Mouse (Mus musculus) left cerebral cortex, postnatal 14 days (tissue): ENCODE data around the gene Gpr26. TPM values are rescaled to one million over a fixed set of nuclear protein-coding genes. Genes with fewer than 3 reads are reported as not detected.

Experiments used
- DNase-seq, 2 experiments: peaks; one replicate each; pipeline ENCODE4 v3.0.0; 2021 to 2022; ENCODE audit warnings: low spot score in 2 of 2, mixed read lengths in 1 of 2
- intact Hi-C: fragments of 180-260 bp; cut with DNase I; formaldehyde crosslinking; loops from one replicate; pipeline ENCODE4 v1.15.1; 2025
- long read RNA-seq, 2 experiments: library from polyadenylated mRNA; stranded (forward); transcript quantifications; one replicate each; pipeline ENCODE4 v2.0.0; 2021
- total RNA-seq, 2 experiments: library from RNA; stranded (reverse); gene quantifications; 2 replicates each; pipeline ENCODE4 v1.2.3; 2021

Gpr26 gene
- total RNA-seq, result 100 to 1,000 TPM; 110 to 119 TPM
- long read RNA-seq, experiment 1, full-length matches to known transcripts, result 12 of 31 reads
- long read RNA-seq, experiment 1, partial matches to known transcripts, result 0 of 31 reads
- long read RNA-seq, experiment 1, other reads (novel, unspliced or antisense), result 19 of 31 reads
- long read RNA-seq, experiment 2, full-length matches to known transcripts, result 23 of 43 reads
- long read RNA-seq, experiment 2, partial matches to known transcripts, result 1 of 43 reads
- long read RNA-seq, experiment 2, other reads (novel, unspliced or antisense), result 19 of 43 reads

DNA sequence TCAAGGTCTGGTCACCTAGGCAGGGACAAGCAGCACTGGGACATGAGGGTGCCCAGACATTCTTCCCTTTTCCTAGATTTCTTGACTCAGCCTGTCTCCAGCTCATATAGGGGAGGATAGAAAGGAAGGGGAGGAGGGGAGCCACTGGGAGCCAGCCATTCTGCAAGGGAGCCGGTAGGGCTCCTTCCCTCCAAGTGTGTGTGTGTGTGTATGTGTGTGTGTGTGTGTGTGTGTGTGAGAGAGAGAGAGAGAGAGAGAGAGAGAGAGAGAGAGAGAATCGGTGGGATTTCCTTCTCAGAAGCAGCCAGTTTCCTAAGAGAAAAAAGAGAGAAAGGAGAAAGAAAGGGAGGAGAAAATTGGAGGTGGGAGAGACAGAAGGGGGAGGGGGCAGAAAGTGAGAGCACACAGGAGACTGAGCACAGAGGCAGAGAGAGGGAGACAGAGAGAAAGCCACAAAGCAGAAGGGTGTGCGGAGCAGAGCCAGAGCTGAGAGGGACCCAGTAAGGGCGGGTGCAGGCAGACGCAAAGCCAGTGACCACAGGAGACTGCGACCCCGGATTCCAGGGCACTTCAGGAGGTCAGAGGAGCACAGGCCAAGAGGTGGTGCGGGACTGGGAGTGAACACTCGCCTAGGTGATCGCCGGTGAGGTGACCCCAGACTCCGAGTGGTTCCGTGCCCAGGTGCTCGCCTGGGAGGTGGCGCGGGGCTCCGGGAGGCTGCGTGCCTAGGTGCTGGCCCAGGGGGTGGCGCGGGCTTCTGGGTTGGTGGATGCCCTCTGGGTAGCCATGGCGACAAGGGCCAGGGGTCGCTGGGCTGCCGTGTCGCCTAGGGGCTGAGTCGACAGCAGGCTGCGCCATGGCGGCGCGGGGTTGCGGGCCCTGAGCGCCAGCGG is at the start of gene Gpr26:
Gpr26 (plus strand) TSS at position 438 of the 893 bp plus-strand sequence.
- DNase-seq, result peak; percentile 69 to 72
- intact Hi-C loops, result loop anchor here (5.0 kb wide), 2 partner anchors 59 to 246 kb away; no protein-coding TSS in a partner anchor

- no peak for DNase-seq
- intact Hi-C loops, result no loop called here
Measured at GRCm38 (mm10) chr7:131917384-131917783, 48.9 kb upstream of the Gpr26 start.

GRCm38 (mm10) chr7:131927288-131928050 is 38.8 kb upstream of the Gpr26 start:
- intact Hi-C loops, result no loop called here
- peak in 1 of 2 experiments; percentile 28 for DNase-seq

GRCm38 (mm10) chr7:131937611-131938010 is 28.6 kb upstream of the Gpr26 start:
- no peak for DNase-seq
- intact Hi-C loops, result no loop called here

DNA sequence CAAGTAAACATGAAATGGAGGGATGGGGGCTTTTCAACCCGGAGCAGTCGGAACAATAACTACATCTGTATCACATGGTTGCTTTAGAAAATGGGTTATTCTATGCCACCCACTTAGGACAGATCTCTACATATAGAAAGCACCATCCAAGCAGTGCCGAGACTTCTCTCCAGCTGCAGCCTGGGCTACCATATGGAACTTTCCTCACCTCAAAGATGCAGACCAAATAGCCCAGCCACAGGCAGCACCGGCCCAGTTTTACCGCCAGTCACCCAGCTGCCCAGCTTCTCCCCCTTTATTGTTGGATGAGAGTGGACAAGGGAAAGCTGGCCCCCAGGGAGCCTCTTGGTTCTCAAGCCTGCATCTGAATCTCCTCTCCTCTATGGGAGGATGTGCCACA is 15.1 kb upstream of the Gpr26 start:
- no peak for DNase-seq
- intact Hi-C loops, result no loop called here

- intact Hi-C loops, result no loop called here
Measured at GRCm38 (mm10) chr7:131953402-131953801, 12.9 kb upstream of the Gpr26 start.

DNA sequence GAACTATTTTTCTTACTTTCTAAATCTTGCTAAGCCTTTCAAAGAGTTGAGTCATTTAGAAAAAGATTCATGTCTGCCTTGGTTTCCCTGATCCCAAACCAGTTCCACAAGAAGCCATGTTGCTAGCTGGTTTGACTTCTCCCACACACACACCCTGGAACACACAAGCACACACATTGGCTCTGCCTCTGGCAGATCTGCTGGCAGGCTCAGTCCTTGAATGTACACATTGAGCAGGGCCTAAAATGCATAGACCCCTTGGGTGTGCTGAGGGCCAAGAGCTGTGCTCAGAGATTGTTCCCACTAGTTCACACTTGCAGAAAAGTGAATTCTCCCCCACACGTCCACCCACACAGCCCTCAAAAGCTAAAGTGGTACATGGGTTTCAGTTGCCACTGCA is 7.6 kb upstream of the Gpr26 start:
- DNase-seq, result no peak
- intact Hi-C loops, result no loop called here

More at GRCm38 (mm10) chr7:131953402-131953801, 12.9 kb upstream of the Gpr26 start:
- no peak for DNase-seq

DNA sequence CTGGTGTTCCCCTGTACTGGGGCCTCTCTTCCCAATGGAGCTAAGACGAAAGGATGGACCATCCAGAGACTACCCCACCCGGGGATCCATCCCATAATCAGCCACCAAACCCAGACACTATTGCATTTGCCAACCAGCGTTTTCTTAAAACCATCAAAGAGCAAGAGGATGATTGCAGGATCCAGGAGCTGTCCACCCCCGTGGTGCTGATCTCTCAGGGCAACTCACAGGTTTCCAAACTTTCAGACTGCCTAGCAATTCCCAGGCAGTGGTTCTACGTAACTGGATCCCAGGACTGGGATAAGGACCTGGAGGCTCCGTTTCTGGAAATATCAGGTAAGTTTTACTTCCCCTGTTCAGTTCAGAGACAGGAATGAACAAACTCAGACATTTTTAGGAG is 5.7 kb upstream of the Gpr26 start:
- DNase-seq, result no peak
- intact Hi-C loops, result no loop called here

GRCm38 (mm10) chr7:131966916-131967494 is 745 bp downstream of the Gpr26 start:
- DNase-seq, result peak; percentile 40 to 47
- intact Hi-C loops, result loop anchor here (5.0 kb wide), 2 partner anchors 60 to 245 kb away; no protein-coding TSS in a partner anchor

DNA sequence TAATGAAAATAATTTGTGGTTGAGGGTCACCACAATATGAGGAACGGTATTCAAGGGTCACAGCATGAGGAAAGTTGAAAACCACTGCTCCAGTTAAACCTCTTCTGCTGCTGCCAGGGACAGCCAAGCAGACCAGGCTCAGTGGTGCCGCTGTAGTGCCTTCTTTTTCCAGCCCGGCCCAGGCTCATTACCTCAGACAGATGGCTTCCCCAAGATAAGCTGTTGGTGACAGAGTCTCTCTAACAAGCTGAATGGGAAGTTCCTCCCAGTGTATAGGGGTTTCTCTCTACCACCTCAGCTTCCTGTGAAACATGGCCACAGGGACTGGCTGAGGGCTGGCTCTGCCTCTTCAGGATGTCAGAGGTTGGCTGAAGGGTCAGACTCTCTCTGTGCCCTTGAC is 4.0 kb downstream of the Gpr26 start:
- no peak for DNase-seq

DNA sequence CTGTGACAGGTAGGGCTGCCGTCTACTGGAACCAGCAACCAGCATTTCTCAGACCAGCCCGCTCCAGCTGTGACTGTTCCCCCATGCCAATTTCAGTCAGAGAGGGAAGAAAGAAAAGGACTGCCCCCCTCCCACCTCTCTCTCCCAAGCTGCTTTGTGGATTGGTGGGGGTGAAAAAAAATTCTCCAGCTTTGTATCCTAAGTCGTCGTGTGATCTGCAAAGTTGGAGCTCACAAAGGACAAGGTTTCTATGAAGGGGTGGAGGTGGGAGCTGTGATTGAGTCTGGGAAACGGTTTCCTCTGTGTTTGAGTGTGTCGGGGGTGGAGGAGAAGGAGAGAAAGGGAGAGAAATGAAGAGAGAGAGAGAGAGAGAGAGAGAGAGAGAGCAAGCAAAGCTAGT is 9.6 kb downstream of the Gpr26 start:
- intact Hi-C loops, result no loop called here
- no peak for DNase-seq

More for the DNA sequence above, 4.0 kb downstream of the Gpr26 start:
- intact Hi-C loops, result no loop called here

- DNase-seq, result no peak
- intact Hi-C loops, result no loop called here
Measured at GRCm38 (mm10) chr7:131978609-131979008, 12.3 kb downstream of the Gpr26 start.

DNA sequence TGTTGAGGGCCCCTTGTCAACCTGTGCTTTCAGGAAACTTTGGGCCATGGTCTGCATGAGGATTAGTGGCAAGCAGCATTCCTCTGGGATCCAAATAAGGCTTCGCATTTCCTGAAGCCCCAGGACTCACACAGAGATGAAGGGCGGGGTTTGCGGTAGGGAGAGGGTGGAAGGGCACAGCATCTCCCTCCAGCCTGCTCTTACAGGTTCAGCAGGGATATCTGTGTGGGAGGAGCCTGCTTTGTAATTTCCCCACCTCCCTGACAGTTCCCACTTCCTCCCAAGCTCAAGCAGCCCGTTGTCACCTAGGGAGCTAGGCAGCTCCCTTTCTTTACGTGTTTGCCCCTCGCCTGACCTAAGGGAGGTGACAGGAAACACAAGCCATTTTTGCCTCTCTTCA is 22.8 kb downstream of the Gpr26 start:
- no peak for DNase-seq
- intact Hi-C loops, result no loop called here

GRCm38 (mm10) chr7:131992226-131992625 is 26.0 kb downstream of the Gpr26 start:
- DNase-seq, result no peak
- intact Hi-C loops, result no loop called here

DNA sequence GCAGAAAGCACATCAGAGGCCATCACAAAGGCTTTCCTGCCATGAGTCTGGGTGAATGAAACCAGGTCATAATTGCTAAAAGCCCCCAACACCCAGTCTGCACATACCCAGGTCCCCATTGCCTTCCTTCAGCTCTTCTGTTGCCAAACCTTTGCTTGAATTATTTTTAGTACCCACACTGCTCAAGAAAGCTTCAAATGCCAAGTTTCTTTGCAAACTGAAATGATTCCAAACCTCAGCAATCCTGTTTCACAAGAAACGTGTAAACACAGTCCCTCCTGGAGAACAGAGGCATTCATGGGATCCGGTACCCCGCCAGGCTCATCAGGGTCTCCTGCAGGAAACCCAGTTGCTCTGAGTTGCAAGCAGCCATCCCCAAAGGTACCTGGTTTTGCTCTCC is 26.6 kb downstream of the Gpr26 start:
- peak in 1 of 2 experiments; percentile 50 for DNase-seq
- intact Hi-C loops, result no loop called here

GRCm38 (mm10) chr7:132005996-132006696 is 39.9 kb downstream of the Gpr26 start:
- peak; percentile 31 to 61 for DNase-seq
- intact Hi-C loops, result no loop called here

DNA sequence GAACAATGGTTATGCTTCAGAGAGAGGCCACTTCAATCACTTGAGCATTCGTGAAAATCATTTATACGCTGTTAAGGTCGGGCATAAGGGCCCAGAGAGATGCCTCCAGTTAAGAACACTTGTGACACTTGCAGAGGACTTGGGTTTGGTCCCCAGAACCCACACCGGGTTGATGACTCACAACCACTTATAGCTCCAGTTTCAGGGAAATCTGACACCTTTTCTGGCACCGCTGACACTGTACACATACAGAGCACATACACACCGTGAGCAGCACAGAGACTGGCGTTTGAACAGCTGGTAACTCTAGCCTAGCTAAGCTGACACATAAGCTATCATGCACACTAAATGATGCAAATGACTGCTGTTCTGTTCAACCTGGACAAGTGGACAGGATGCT is 42.7 kb downstream of the Gpr26 start:
- intact Hi-C loops, result no loop called here
- DNase-seq, result no peak

GRCm38 (mm10) chr7:132012969-132013679 is 46.9 kb downstream of the Gpr26 start:
- DNase-seq, result peak; percentile 51 to 74
- intact Hi-C loops, result no loop called here
